Mouse (Mus musculus) erythroblast, embryonic 14.5 days (primary cell): Measurements from ENCODE around the gene Xxylt1.

Experiments used
- GATA1 ChIP-seq: IDR thresholded peaks from 2 replicates; pipeline ENCODE4 v1.6.1; 2012; ENCODE audit warnings: low read length, inconsistent platforms, mixed read lengths
- TAL1 ChIP-seq: IDR thresholded peaks from 3 replicates; pipeline ENCODE4 v1.6.1; 2012; ENCODE audit warnings: low read length, inconsistent platforms, mixed read lengths

DNA sequence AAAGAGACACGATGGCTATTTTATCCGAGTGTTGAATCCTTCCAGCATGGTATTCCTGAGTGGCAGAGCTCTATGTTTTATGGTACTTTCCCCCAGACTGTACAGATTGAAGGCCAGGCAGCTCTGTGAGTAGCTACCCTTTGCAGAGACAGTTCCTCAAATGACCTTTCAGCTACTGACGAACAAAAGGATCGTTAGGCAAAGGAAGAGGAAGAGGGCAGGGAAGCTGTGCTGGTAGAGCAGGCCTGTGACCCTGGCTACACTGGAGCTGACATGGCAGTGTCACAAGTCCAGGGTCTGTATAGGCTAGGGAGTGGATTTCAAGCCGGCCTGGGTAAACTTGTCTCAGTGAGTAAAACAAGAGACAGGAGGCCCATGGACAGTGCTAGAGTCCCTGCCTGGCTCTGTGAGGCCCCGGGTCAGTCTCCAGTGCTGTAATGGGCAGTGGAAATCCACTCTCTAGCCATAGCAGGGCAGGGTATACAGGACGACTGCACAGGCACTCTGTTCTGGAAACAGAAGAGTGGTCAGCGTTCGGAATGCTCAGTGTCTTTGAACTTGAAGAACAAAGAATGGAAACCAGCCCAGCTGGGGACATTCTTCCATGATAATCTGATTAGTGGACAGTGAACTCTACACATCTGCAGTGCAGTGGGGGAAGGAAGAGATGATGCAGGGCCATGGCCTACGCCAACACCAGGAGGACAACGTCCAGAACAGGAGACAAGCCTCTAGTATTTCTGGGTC, 51.3 kb downstream of the Xxylt1 start:
- TF ChIP-seq GATA1, result no peak
- no peak for TF ChIP-seq TAL1
